Mouse (Mus musculus) fat pad, adult 2 months (tissue): ENCODE results near the gene Nlrc3.
A peak's percentile ranks its signal among the peaks of the same experiment; 100 is the strongest.

ENCODE experiments used
- DNase-seq: peaks from one replicate; pipeline ENCODE4 v3.0.0-alpha.2; 2011; ENCODE audit warnings: low read depth, low spot score; ENCODE audit errors: extremely low read depth

The Nlrc3 gene

DNA sequence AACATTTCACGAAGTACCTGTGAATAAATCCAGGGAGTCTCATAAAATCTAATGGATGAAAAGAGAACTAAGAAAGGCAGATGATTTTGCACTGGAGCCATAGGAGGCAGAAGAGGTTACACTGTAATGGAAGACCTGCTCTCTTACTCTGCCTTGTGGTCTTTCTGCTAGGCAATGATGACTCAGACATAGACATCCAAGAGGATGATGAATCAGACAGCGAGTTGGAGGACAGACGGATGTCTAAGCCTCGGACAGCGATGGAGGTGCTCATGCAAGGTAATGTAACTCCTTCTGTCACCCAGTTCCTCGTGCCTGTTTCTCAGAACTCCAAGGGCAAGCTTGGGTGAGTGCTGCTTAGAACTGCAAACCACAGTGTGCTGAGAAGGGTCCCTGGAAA, 42.9 kb downstream of the Nlrc3 start:
- no peak for DNase-seq

DNA sequence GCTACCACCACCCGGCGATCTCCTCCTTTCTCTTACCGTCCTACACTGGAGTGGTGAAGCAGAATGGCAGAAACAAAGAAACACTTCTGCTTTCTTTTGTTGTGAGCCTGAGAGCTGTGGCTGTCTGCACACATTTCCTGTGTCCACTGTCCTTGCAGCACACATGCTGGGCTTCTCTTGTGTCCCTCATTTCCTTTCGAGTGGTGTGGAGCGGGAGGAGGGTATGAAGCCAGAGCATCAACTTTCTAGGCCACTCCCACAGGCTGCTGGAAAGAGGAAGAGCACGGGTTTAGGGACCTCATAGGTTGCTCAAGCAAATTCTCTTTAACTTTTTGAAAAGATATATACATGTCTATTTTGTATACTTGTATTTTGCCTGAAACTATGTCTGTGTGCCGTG, 47.3 kb downstream of the Nlrc3 start:
- no peak for DNase-seq

GRCm38 (mm10) chr16:3928582-3928981, 47.9 kb downstream of the Nlrc3 start:
- DNase-seq = no peak

DNA sequence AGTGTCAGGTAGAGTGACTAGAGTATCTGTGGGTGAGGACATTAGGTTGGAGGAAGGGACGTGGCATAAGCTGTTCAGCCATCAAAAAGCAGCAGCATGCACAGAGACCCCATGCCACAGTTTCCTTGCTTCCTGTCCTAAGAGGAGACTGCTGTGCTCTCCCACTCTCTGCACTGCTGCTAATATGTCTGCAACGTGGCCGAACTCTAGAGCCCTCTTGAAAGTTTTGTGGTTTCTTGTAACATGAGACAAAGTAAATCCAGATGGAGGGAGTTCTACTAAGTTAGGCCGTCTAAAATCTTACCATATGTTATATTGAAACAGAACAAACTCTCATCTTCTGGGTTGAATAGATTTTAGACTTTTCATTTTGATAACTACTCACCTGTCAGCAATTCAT, 52.5 kb downstream of the Nlrc3 start:
- DNase-seq = no peak

DNA sequence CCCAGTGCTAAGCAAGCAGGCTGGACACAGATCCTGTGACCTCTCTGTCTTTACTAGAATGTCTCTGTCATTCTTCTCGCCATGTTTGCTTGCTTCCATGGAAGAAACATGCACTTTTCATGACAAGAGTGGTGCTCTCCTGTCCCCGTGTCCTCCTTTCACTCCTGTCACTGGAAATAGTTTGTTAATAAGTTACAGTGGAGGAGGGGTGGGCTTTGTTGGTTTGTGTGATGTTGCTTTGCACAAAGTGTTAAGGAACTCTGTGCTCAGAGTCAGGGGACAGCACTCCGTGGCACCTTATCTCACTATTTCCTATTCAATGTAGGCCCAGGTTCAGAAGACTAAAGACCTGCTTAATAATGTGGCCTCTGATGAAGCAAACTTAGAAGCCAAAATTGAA, 52.9 kb downstream of the Nlrc3 start:
- DNase-seq = no peak

GRCm38 (mm10) chr16:3920756-3921155, 55.7 kb downstream of the Nlrc3 start:
- DNase-seq = no peak

DNA sequence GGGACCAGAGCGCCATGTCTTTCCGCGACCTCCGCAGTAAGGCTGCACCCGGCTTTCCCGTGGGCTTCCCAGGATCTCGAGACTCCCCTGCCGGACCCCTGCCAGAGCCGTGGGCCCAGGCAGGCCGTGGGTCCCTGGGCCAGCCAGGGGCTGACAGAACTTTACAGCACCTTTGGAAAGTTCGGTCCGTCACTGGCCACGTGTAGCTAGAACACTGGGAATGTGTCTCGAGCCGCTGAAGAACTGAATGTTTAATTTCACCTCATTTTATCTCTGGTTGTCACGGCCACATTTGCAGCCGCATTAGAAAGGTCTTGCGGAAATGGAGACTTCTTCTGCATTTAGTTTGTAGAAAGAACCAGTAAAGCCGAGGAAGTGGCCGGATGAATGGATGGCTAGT, 67.3 kb downstream of the Nlrc3 start:
- DNase-seq = no peak

DNA sequence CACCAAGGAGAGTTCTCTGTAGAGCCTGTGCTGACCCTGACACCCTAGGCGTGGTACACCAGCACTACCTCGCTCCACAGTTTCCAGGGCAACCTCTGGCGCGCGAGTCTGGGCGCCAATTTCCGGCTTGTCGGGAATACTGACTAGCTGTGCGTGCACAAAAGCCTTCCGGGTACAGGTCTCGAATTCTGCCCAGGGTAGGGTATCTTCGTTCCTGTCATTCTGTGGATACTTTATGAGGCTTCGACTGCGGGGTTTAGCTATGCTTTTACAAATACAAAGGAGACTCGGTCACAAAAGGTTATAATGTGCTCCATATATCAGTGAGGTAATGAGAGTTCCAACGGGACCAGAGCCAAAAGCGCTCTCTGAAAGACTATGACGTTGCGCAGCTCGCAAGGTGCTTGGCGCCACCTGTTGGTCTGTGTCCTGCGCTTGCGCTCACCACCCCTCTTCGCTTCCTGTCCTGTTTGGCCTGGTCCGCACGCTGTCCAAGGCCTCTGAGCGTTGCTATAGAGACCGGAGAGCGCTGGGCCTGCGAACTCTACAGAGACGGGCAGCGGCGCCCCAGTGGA, 67.8 kb downstream of the Nlrc3 start, which contains the start of the genes 1700037C18Rik and Cluap1:
Gene 1700037C18Rik, minus strand, starts transcription at position 153 of the 575 bp plus-strand sequence.
Gene Cluap1, plus strand, starts transcription at position 265 of the 575 bp plus-strand sequence.
- peak; percentile 45 for DNase-seq

- DNase-seq = no peak
Measured at GRCm38 (mm10) chr16:3907471-3907870, 69.0 kb downstream of the Nlrc3 start.

GRCm38 (mm10) chr16:3896553-3896952, 79.9 kb downstream of the Nlrc3 start:
- no peak for DNase-seq

GRCm38 (mm10) chr16:3896046-3896445, 80.4 kb downstream of the Nlrc3 start:
- DNase-seq = no peak

GRCm38 (mm10) chr16:3895173-3895792, 81.1 kb downstream of the Nlrc3 start:
- DNase-seq = no peak
